Mouse (Mus musculus) stomach, postnatal 0 days (tissue): ENCODE results near the gene Grm8. TPM values are rescaled to one million over a fixed set of nuclear protein-coding genes. Genes with fewer than 3 reads are reported as not detected.

Source experiments
- ATAC-seq: fragments of 200-750 bp; cut with Nextera tagmentation; 2 replicates; pipeline ENCODE4 v1.8.0; 2017; ENCODE audit not compliant: low FRiP score, low TSS enrichment
- DNase-seq: peaks from one replicate; pipeline ENCODE4 v3.0.0-alpha.2; 2016; ENCODE audit warnings: low spot score
- H3K27ac ChIP-seq: fragments of 300-500 bp; sonication (generic); replicated peaks from 2 replicates; pipeline ENCODE4 v1.5.1; 2014; ENCODE audit warnings: mild to moderate bottlenecking, control low read depth
- H3K27me3 ChIP-seq: fragments of 300-500 bp; sonication (generic); 2 replicates; pipeline ENCODE4 v1.6.1; 2014; ENCODE audit warnings: low read length; ENCODE audit not compliant: control insufficient read depth, insufficient read depth
- H3K36me3 ChIP-seq: fragments of 300-500 bp; sonication (generic); 2 replicates; pipeline ENCODE4 v1.6.1; 2014; ENCODE audit warnings: low read length, mixed read lengths; ENCODE audit not compliant: control insufficient read depth, insufficient read depth
- H3K4me1 ChIP-seq: fragments of 300-500 bp; sonication (generic); replicated peaks from 2 replicates; pipeline ENCODE4 v1.6.1; 2014; ENCODE audit warnings: antibody characterized with exemption; ENCODE audit not compliant: control insufficient read depth, insufficient read depth
- H3K4me2 ChIP-seq: fragments of 300-500 bp; sonication (generic); replicated peaks from 2 replicates; pipeline ENCODE4 v1.6.1; 2014; ENCODE audit warnings: low read depth, mild to moderate bottlenecking, control low read depth, moderate library complexity
- H3K4me3 ChIP-seq: fragments of 300-500 bp; sonication (generic); 2 replicates; pipeline ENCODE4 v1.5.1; 2014; ENCODE audit warnings: low read depth, low read length, control low read depth
- H3K9ac ChIP-seq: fragments of 300-500 bp; sonication (generic); 2 replicates; pipeline ENCODE4 v1.6.1; 2014; ENCODE audit warnings: mild to moderate bottlenecking, low read length, control low read depth, mixed read lengths
- H3K9me3 ChIP-seq: fragments of 300-500 bp; sonication (generic); 2 replicates; pipeline ENCODE4 v1.6.1; 2016; ENCODE audit warnings: low read length; ENCODE audit not compliant: control insufficient read depth
- CTCF ChIP-seq: IDR thresholded peaks from 2 replicates; pipeline ENCODE4 v1.5.1; 2016; ENCODE audit warnings: antibody characterized with exemption, low read depth, mild to moderate bottlenecking, moderate library complexity
- EP300 ChIP-seq: optimal IDR thresholded peaks from 2 replicates; pipeline ENCODE3; 2016; ENCODE audit warnings: antibody characterized with exemption
- WGBS: fragments of 180-500 bp; shearing (Covaris S2); extraction: QIAGEN DNeasy Blood & Tissue Kit; methylation state at CpG from one replicate; pipeline ENCODE4 v1.1.7; 2014; 5-methylcytosine and 5-hydroxymethylcytosine counted together
- polyA plus RNA-seq: library from polyadenylated mRNA; unstranded; fragments of >200 nt; fragmentation: Nextera tagmentation; extraction: Ambion mirVana; gene quantifications from 2 replicates; pipeline ENCODE4 v1.2.1, GENCODE M21; 2015

Gene Grm8
- polyA plus RNA-seq, 1 experiment from 2014 or later: 0.22 TPM

DNA sequence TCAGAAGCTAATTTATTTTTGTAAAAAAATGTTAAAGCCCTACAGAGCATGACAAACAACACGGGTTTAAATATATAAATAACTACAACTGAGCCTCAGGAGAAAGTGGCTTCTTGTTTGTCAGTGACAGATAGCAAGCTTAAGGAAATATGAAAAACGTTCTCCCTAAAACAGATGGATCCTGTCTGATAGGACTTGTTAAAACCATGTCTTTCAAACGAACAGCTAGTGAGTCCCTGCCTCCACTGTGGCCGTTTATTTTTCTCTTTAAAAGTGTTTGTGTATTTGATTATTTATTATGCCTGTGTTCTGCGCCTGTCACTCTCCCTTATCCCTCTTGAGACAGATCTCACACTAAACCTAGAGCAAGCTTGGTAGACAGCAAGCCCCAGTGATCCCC, 489.9 kb downstream of the Grm8 start:
- Histone ChIP-seq H3K27ac (no peak overlapping the region), H3K4me3 (no peak overlapping the region), H3K4me1 (no peaks in the 10 kb centered on the region), H3K4me2 (no peak overlapping the region), H3K36me3 (no peaks in the 10 kb centered on the region), H3K9ac (no peak overlapping the region), H3K9me3 (no peaks in the 10 kb centered on the region), H3K27me3 (no peaks in the 10 kb centered on the region)
- no peak for TF ChIP-seq CTCF
- no peak for TF ChIP-seq EP300
- 38% methylated on average over 5 of the region's 5 CpGs for WGBS
- DNase-seq (no peak), ATAC-seq (no peak)

DNA sequence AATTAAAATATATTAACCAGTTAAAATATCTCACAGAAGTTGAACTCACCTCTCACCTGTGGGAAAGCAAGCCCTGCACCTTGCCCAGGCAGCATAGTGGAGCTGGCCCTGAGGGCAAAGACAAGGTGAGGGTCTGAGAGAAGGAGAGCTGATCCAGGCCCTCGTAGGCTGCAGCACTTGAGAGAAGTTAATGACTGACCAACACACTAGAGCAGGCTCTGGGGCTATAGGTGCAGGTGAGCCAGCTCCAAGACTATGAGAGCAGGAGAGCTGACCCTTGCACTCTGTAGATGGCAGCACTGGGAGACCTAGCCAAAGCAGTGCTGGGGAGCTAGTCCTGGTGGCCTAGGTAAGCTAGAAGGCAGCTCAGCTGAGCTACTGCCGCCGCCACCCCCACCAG, 499.1 kb downstream of the Grm8 start:
- Histone ChIP-seq H3K4me3 (no peak overlapping the region), H3K9ac (no peak overlapping the region), H3K36me3 (no peaks in the 10 kb centered on the region), H3K4me1 (no peaks in the 10 kb centered on the region), H3K27me3 (no peaks in the 10 kb centered on the region), H3K4me2 (no peak overlapping the region), H3K27ac (no peak overlapping the region), H3K9me3 (no peaks in the 10 kb centered on the region)
- TF ChIP-seq EP300 (no peak), CTCF (no peak)
- ATAC-seq (no peak), DNase-seq (no peak)
- 76% methylated on average over 3 of the region's 3 CpGs for WGBS

DNA sequence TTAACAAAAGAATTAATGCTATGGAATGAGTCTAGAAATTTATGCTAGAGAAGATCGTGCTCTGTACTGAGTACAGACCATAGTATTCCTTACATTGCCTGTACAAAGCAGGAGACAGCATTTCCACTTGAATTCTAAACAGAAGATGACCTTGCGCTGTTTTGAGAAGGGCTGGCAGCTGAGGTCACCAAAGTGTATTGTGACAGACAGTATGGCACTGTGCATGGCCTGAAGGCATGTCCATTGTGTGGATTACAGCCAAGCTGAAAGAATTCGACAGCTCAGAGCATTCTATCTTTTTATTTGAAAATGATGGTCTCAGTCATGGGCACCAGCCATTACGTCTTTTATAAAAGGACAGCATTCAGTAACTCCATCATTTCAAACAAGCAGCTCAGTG, 517.5 kb downstream of the Grm8 start:
- Histone ChIP-seq H3K9ac (no peak overlapping the region), H3K27me3 (no peaks in the 10 kb centered on the region), H3K9me3 (no peaks in the 10 kb centered on the region), H3K36me3 (no peaks in the 10 kb centered on the region), H3K4me3 (no peak overlapping the region), H3K27ac (no peak overlapping the region), H3K4me2 (no peak overlapping the region), H3K4me1 (no peaks in the 10 kb centered on the region)
- no peak for DNase-seq
- ATAC-seq: no peak
- no peak for TF ChIP-seq CTCF
- 87% methylated on average over 4 of the region's 4 CpGs for WGBS

DNA sequence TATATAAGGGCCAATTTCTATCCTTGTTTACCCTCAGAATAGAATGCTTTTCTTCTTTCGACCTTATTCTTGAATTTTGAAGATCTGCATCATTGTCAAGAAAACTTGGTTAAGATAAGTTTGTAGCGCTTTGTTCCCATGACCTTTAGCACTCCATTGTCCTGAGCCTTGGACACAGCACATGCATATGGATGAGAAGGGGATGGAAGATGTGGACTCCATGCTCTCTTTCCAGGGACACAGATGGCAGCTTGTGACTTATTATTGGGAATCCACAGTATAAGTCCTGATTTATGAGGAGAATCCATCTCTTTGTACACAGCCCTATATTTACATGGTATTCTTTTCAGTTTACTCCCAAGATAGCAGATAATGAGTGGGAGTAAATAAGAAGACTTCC, 554.5 kb downstream of the Grm8 start:
- no peaks in the 10 kb centered on the region for H3K27me3 ChIP-seq
- H3K4me3 ChIP-seq: no peak overlapping the region
- TF ChIP-seq EP300: no peak
- no peak for TF ChIP-seq CTCF
- H3K36me3 ChIP-seq: no peaks in the 10 kb centered on the region
- H3K27ac ChIP-seq: no peak overlapping the region
- 87% methylated on average over 2 of the region's 2 CpGs for WGBS
- H3K9ac ChIP-seq: no peak overlapping the region
- ATAC-seq (no peak), DNase-seq (no peak)
- H3K9me3 ChIP-seq: no peaks in the 10 kb centered on the region
- H3K4me2 ChIP-seq: no peak overlapping the region
- H3K4me1 ChIP-seq: no peaks in the 10 kb centered on the region

DNA sequence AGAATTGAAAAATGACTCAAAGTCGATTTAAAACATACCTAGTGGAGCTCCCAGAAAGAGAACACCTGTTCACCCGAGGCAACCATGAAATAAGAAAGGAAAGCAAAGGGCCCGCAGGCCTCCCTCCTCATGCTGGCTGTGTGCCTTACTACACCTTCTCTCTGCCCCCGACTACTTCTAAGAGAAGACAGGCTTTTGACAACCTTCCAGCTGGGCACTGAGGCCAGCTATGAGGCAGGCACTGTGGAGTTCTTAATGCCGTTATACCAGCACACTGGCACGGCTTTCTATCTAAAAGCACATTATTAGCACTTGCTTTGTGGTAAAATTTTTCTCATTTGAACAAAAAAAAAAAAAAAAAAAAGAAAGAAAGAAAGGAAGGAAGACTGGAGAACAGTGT, 589.5 kb downstream of the Grm8 start:
- TF ChIP-seq EP300: no peak
- TF ChIP-seq CTCF: no peak
- Histone ChIP-seq H3K27me3 (no peaks in the 10 kb centered on the region), H3K4me2 (no peak overlapping the region), H3K4me3 (no peak overlapping the region), H3K4me1 (no peaks in the 10 kb centered on the region), H3K9ac (no peak overlapping the region), H3K36me3 (no peaks in the 10 kb centered on the region), H3K27ac (no peak overlapping the region), H3K9me3 (no peaks in the 10 kb centered on the region)
- ATAC-seq (no peak), DNase-seq (no peak)
- WGBS: 49% methylated on average over 6 of the region's 6 CpGs

- Histone ChIP-seq H3K4me2 (no peak overlapping the region), H3K9me3 (no peaks in the 10 kb centered on the region), H3K27ac (no peak overlapping the region), H3K27me3 (no peaks in the 10 kb centered on the region), H3K9ac (no peak overlapping the region), H3K36me3 (no peaks in the 10 kb centered on the region), H3K4me1 (no peaks in the 10 kb centered on the region), H3K4me3 (no peak overlapping the region)
- no peak for ATAC-seq
- WGBS: 64% methylated on average over 1 of the region's 1 CpGs
- TF ChIP-seq EP300: no peak
- TF ChIP-seq CTCF: no peak
- no peak for DNase-seq
Observed at GRCm38 (mm10) chr6:27517620-27518019, 617.4 kb downstream of the Grm8 start.
